Mouse (Mus musculus) testis, adult 2 months (tissue): ENCODE results near the gene Gin1. TPM values are rescaled to one million over a fixed set of nuclear protein-coding genes. Genes with fewer than 3 reads are reported as not detected.

Experiments used
- H3K27ac ChIP-seq: fragments of 200-500 bp; 2 replicates; pipeline ENCODE4 v1.5.1; 2012; ENCODE audit warnings: low read depth, low read length; ENCODE audit not compliant: control insufficient read depth, insufficient read depth
- H3K27me3 ChIP-seq: fragments of 200-500 bp; 2 replicates; pipeline ENCODE4 v1.6.1; 2012; ENCODE audit warnings: mild to moderate bottlenecking, low read length, moderate library complexity; ENCODE audit not compliant: control insufficient read depth, insufficient read depth
- H3K36me3 ChIP-seq: fragments of 200-500 bp; 2 replicates; pipeline ENCODE4 v1.6.1; 2012; ENCODE audit warnings: mild to moderate bottlenecking, low read length; ENCODE audit not compliant: control insufficient read depth, insufficient read depth
- H3K4me1 ChIP-seq: fragments of 200-500 bp; 2 replicates; pipeline ENCODE4 v1.6.1; 2012; ENCODE audit warnings: low read length; ENCODE audit not compliant: control insufficient read depth, insufficient read depth
- H3K4me3 ChIP-seq: fragments of 200-500 bp; 2 replicates; pipeline ENCODE4 v1.5.1; 2012; ENCODE audit warnings: low read depth, mild to moderate bottlenecking, low read length, moderate library complexity, mixed read lengths; ENCODE audit not compliant: control insufficient read depth
- POLR2A ChIP-seq: fragments of 200-500 bp; IDR thresholded peaks from 2 replicates; pipeline ENCODE4 v1.6.1; 2012; ENCODE audit warnings: low read depth, mild to moderate bottlenecking, inconsistent platforms, low read length, moderate library complexity; ENCODE audit not compliant: control insufficient read depth
- polyA plus RNA-seq: library from polyadenylated mRNA; depleted of rRNA; stranded (reverse); fragments of >200 nt; gene quantifications from 2 replicates; pipeline ENCODE4 v1.2.3, GENCODE M21; 2012; rRNA removed

The Gin1 gene
- polyA plus RNA-seq, 1 experiment, result 6.6 TPM

DNA sequence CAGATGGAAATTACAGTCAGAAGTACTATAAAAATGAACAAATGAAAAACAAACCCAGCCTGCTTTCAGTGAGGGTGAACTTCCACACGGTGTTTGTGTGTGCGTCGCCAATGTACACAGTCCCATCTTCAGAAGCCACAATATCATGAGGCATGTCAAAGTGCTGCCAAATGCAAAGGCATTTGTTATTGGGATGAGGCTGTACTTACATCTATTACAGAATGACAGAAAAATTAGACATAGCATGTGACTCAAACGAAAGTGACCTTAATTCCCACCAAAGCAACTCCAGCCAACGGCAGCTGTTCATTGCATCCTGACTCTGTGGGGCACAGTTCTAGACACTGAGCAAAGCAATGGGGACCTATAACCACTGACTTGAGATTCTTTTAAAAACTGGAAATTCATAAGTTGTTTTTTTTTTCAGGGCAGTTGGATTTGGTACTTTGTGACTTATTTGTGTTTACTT lies 64.4 kb downstream of the Gin1 start:
- Histone ChIP-seq H3K4me3 (no peak overlapping the region), H3K27ac (no peak overlapping the region), H3K4me1 (no peaks in the 10 kb centered on the region), H3K36me3 (no peaks in the 10 kb centered on the region), H3K27me3 (no peaks in the 10 kb centered on the region)
- no peak for TF ChIP-seq POLR2A

Other genes starting within 250 kb of the Gin1 start
- gene D1Ertd622e, start 108.1 kb upstream of the Gin1 start, polyA plus RNA-seq, result 6.8 and 7.2 TPM in 2 replicates
- gene Ppip5k2, start 239 bp downstream of the Gin1 start, polyA plus RNA-seq, result 8.2 and 8.7 TPM in 2 replicates